Mouse (Mus musculus) adrenal gland, adult 18-20 months (tissue): ENCODE results near the gene Efhc2. TPM values are rescaled to one million over a fixed set of nuclear protein-coding genes. Genes with fewer than 3 reads are reported as not detected.

Source experiments
- DNase-seq, 2 experiments: peaks; one replicate each; pipeline ENCODE4 v3.0.0; 2021 to 2022; ENCODE audit warnings: low spot score in 2 of 2
- long read RNA-seq, 2 experiments: library from polyadenylated mRNA; stranded (forward); transcript quantifications; one replicate each; pipeline ENCODE4 v2.0.0; 2021
- total RNA-seq, 2 experiments: library from RNA; stranded (reverse); gene quantifications; 1 replicate in 1 of 2; 2 replicates in 1 of 2; pipeline ENCODE4 v1.2.3; 2021

Efhc2 gene
- total RNA-seq = 1 to 10 TPM; 1.7 to 1.9 TPM
- long read RNA-seq, experiment 1 = 0 reads
- long read RNA-seq, experiment 2, partial matches to known transcripts = 0 of 3 reads
- long read RNA-seq, experiment 2, other reads (novel, unspliced or antisense) = 2 of 3 reads

GRCm38 (mm10) chrX:17319126-17319583, at the start of gene Efhc2:
Gene Efhc2, minus strand, starts transcription at chrX:17319368.
- DNase-seq = peak; percentile 8 to 20

GRCm38 (mm10) chrX:17365114-17365513, 45.9 kb upstream of the Efhc2 start:
- DNase-seq = no peak

- DNase-seq = no peak
Observed at GRCm38 (mm10) chrX:17300349-17300880, 18.8 kb downstream of the Efhc2 start.

- DNase-seq = no peak
Observed at GRCm38 (mm10) chrX:17283899-17284298, 35.3 kb downstream of the Efhc2 start.

- DNase-seq = no peak
Observed at GRCm38 (mm10) chrX:17225141-17225540, 94.0 kb downstream of the Efhc2 start.

GRCm38 (mm10) chrX:17217451-17217850, 101.7 kb downstream of the Efhc2 start:
- DNase-seq = no peak

- DNase-seq = no peak
Observed at GRCm38 (mm10) chrX:17213515-17213914, 105.7 kb downstream of the Efhc2 start.

GRCm38 (mm10) chrX:17175748-17176147, 143.4 kb downstream of the Efhc2 start:
- no peak for DNase-seq

- DNase-seq = no peak
Observed at GRCm38 (mm10) chrX:17165638-17166037, 153.5 kb downstream of the Efhc2 start.
